Mouse (Mus musculus) CH12.LX (cell line): ENCODE measurements around the gene Tmx2. TPM values are rescaled to one million over a fixed set of nuclear protein-coding genes. Genes with fewer than 3 reads are reported as not detected.

Experiments used
- DNase-seq: peaks from one replicate; pipeline ENCODE4 v3.0.0-alpha.2; 2013; ENCODE audit errors: extremely low read depth
- H3K27ac ChIP-seq: 2 replicates; pipeline ENCODE4 v1.5.1; 2012; ENCODE audit warnings: low read depth, mild to moderate bottlenecking, control low read depth, moderate library complexity; ENCODE audit not compliant: insufficient read depth
- H3K27me3 ChIP-seq: replicated peaks from 2 replicates; pipeline ENCODE3; 2012; ENCODE audit warnings: inconsistent platforms
- H3K36me3 ChIP-seq, 2 experiments: replicated peaks in 1 of 2; 2 replicates each; pipeline versions ENCODE3 to v1.6.1; 2012; ENCODE audit warnings: inconsistent platforms in 1 of 2, low read length in 1 of 2, mild to moderate bottlenecking in 1 of 2, mixed read lengths in 1 of 2, moderate library complexity in 1 of 2; ENCODE audit not compliant: control insufficient read depth in 1 of 2, insufficient read depth in 1 of 2
- H3K4me1 ChIP-seq, 2 experiments: 2 replicates each; pipeline ENCODE4 v1.6.1; 2012; ENCODE audit warnings: inconsistent platforms in 1 of 2, moderate library complexity in 1 of 2; ENCODE audit not compliant: insufficient read depth in 2 of 2, control insufficient read depth in 1 of 2
- H3K4me2 ChIP-seq: 2 replicates; pipeline ENCODE4 v1.6.1; 2012; ENCODE audit warnings: low read depth, mild to moderate bottlenecking, control low read depth; ENCODE audit not compliant: poor library complexity, insufficient read depth, severe bottlenecking
- H3K4me3 ChIP-seq, 3 experiments: fragments of 150-350 bp in 1 of 3; sonication (generic) in 1 of 3; replicated peaks in 1 of 3; 2 replicates each; pipeline versions ENCODE3 to v1.5.1; 2011 to 2012; ENCODE audit warnings: low read depth in 2 of 3, low read length in 2 of 3, mild to moderate bottlenecking in 2 of 3, moderate library complexity in 2 of 3, control low read depth in 1 of 3, improper control_type of control experiment in 1 of 3, inconsistent platforms in 1 of 3, mixed read lengths in 1 of 3; ENCODE audit not compliant: poor library complexity in 1 of 3
- H3K79me2 ChIP-seq: replicated peaks from 2 replicates; pipeline ENCODE4 v1.6.1; 2012; ENCODE audit warnings: mild to moderate bottlenecking, moderate library complexity; ENCODE audit not compliant: control insufficient read depth, poor library complexity, insufficient read depth, severe bottlenecking; ENCODE audit errors: extremely low read depth
- H3K9ac ChIP-seq: 2 replicates; pipeline ENCODE4 v1.6.1; 2012; ENCODE audit warnings: low read depth, mild to moderate bottlenecking, control low read depth, moderate library complexity; ENCODE audit not compliant: insufficient read depth
- H3K9me3 ChIP-seq: replicated peaks from 2 replicates; pipeline ENCODE3; 2012; ENCODE audit warnings: low read length, inconsistent platforms, mixed read lengths
- CHD1 ChIP-seq: IDR thresholded peaks from 2 replicates; pipeline ENCODE4 v1.6.1; 2012; ENCODE audit warnings: low read depth, low read length, improper control_type of control experiment, inconsistent platforms
- CHD2 ChIP-seq: IDR thresholded peaks from 2 replicates; pipeline ENCODE4 v1.6.1; 2011; ENCODE audit warnings: low read length, improper control_type of control experiment
- E2F4 ChIP-seq: IDR thresholded peaks from 2 replicates; pipeline ENCODE4 v1.6.1; 2011; ENCODE audit warnings: low read depth, low read length, improper control_type of control experiment; ENCODE audit not compliant: insufficient replicate concordance
- ELF1 ChIP-seq: IDR thresholded peaks from 2 replicates; pipeline ENCODE4 v1.6.1; 2014; ENCODE audit warnings: low read depth, mild to moderate bottlenecking, inconsistent platforms, low read length, improper control_type of control experiment
- ETS1 ChIP-seq: conservative IDR thresholded peaks from 2 replicates; pipeline ENCODE4 v1.6.1; 2012; ENCODE audit warnings: low read depth, mild to moderate bottlenecking, inconsistent platforms, low read length, improper control_type of control experiment, moderate library complexity
- JUN ChIP-seq: IDR thresholded peaks from 2 replicates; pipeline ENCODE4 v1.6.1; 2011; ENCODE audit warnings: low read depth, mild to moderate bottlenecking, low read length, improper control_type of control experiment, moderate library complexity; ENCODE audit not compliant: insufficient read depth
- NELFE ChIP-seq: IDR thresholded peaks from 2 replicates; pipeline ENCODE4 v1.6.1; 2011; ENCODE audit warnings: low read depth, low read length, improper control_type of control experiment
- RCOR1 ChIP-seq: conservative IDR thresholded peaks from 2 replicates; pipeline ENCODE4 v1.6.1; 2012; ENCODE audit warnings: low read depth, mild to moderate bottlenecking, inconsistent platforms, low read length, improper control_type of control experiment
- TCF12 ChIP-seq: IDR thresholded peaks from 2 replicates; pipeline ENCODE4 v1.6.1; 2014; ENCODE audit warnings: low read depth, mild to moderate bottlenecking, inconsistent platforms, low read length, improper control_type of control experiment
- UBTF ChIP-seq: IDR thresholded peaks from 2 replicates; pipeline ENCODE4 v1.6.1; 2012; ENCODE audit warnings: low read depth, mild to moderate bottlenecking, inconsistent platforms, low read length, improper control_type of control experiment, moderate library complexity
- ZC3H11A ChIP-seq: IDR thresholded peaks from 2 replicates; pipeline ENCODE4 v1.6.1; 2012; ENCODE audit warnings: low read depth, mild to moderate bottlenecking, inconsistent platforms, low read length, improper control_type of control experiment
- ZKSCAN1 ChIP-seq: IDR thresholded peaks from 2 replicates; pipeline ENCODE4 v1.6.1; 2012; ENCODE audit warnings: low read depth, inconsistent platforms, low read length, improper control_type of control experiment, borderline replicate concordance
- ZMIZ1 ChIP-seq: IDR thresholded peaks from 2 replicates; pipeline ENCODE4 v1.6.1; 2012; ENCODE audit warnings: low read depth, mild to moderate bottlenecking, inconsistent platforms, low read length, improper control_type of control experiment
- ZNF384 ChIP-seq: IDR thresholded peaks from 2 replicates; pipeline ENCODE4 v1.6.1; 2012; ENCODE audit warnings: low read depth, low read length, improper control_type of control experiment, inconsistent platforms
- dilution Hi-C: fragments of 300-500 bp; cut with MboI; formaldehyde crosslinking; loops from 2 replicates; pipeline ENCODE4 v1.14.3; 2020; ENCODE audit warnings: low sequenced_read_pairs; ENCODE audit not compliant: extremely low pct_unique_long_range_greater_than_20kb, extremely low pct_ligation_motif_present
- in situ Hi-C: fragments of 300-500 bp; cut with MboI; formaldehyde crosslinking; loops from 3 replicates; pipeline ENCODE4 v1.14.3; 2019; ENCODE audit warnings: low sequenced_read_pairs, low pct_ligation_motif_present, low pct_unique_long_range_greater_than_20kb, mixed read lengths
- polyA plus RNA-seq: library from polyadenylated mRNA; unstranded; fragments of >175 nt; gene quantifications from 2 replicates; pipeline ENCODE4 v1.2.1, GENCODE M21; 2012; ENCODE audit warnings: low read depth; ENCODE audit not compliant: insufficient read length
- total RNA-seq, 2 experiments: library from RNA; depleted of rRNA; stranded (reverse); fragments of 300-350 nt in 1 of 2; fragments of >200 nt in 1 of 2; gene quantifications; 2 replicates each; pipeline ENCODE4 v1.2.3; 2012 to 2014

The Tmx2 gene
- total and polyA plus RNA-seq, 3 experiments = 68.1 to 76.5 (median 70.4) TPM

- dilution Hi-C loops = no loop called here
Observed at GRCm38 (mm10) chr2:84688080-84688844, 9.3 kb upstream of the Tmx2 start.

DNA sequence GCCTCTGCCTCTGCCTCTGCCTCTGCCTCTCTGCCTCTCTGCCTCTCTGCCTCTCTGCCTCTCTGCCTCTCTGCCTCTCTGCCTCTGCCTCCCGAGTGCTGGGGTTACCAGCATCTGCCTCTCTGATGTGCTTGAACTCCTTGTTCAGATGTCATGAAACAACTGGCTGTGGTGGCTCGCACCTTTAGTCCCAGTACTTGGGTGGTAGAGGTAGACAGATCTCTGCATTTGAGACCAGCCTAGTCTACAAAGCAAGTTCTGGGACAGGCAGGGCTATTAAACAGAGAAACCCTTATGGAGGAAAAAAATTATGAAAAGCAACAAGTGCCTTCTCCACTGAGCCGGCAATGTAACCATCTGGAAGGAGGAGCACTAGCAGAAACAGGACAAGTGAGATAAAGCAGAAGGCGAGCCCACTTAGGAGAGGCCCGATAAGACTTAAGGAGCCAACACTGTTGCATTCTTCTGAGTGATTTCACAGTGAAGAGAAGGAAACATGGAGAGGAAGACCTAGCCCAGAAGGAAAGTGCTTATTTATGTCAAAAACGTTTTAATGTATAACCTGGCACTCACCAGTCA lies 3.8 kb upstream of the Tmx2 start:
- no peak overlapping the region for H3K9ac ChIP-seq
- H3K4me1 ChIP-seq = peaks cover 0 to 10% of the 10 kb centered on the region in 2 experiments; a peak in 2 of 4 replicates
- DNase-seq = no peak
- dilution Hi-C loops (no loop called here), in situ Hi-C loops (no loop called here)
- H3K9me3 ChIP-seq = no peaks in the 10 kb centered on the region
- H3K79me2 ChIP-seq = peaks cover 11% of the 10 kb centered on the region
- no peak overlapping the region for H3K4me2 ChIP-seq
- H3K27me3 ChIP-seq = no peaks in the 10 kb centered on the region
- no peak overlapping the region for H3K27ac ChIP-seq
- H3K4me3 ChIP-seq = no peak overlapping the region
- H3K36me3 ChIP-seq = peaks cover 18 to 56% of the 10 kb centered on the region in 2 experiments
- TF ChIP-seq RCOR1 (no peak), CHD2 (no peak), ZC3H11A (no peak), NELFE (no peak), ELF1 (no peak), ETS1 (no peak), TCF12 (no peak), ZKSCAN1 (no peak), UBTF (no peak), ZMIZ1 (no peak), CHD1 (no peak), E2F4 (no peak)
- TF ChIP-seq, all 38 proteins: peak for 0

More at GRCm38 (mm10) chr2:84688080-84688844, 9.3 kb upstream of the Tmx2 start:
- H3K9me3 ChIP-seq = no peaks in the 10 kb centered on the region
- H3K79me2 ChIP-seq = 0 out of 2 replicates have a peak, but pooled peaks cover 2% of the 10 kb centered on the region
- H3K9ac ChIP-seq = no peak overlapping the region
- no peak overlapping the region for H3K4me3 ChIP-seq
- in situ Hi-C loops = no loop called here
- H3K4me1 ChIP-seq = peaks cover 0 to 4% of the 10 kb centered on the region in 2 experiments; a peak in 1 of 4 replicates
- no peaks in the 10 kb centered on the region for H3K27me3 ChIP-seq
- peaks cover 59 to 89% of the 10 kb centered on the region in 2 experiments for H3K36me3 ChIP-seq
- no peak overlapping the region for H3K4me2 ChIP-seq
- TF ChIP-seq ZNF384 = no peak
- no peak for TF ChIP-seq JUN
- no peak overlapping the region for H3K27ac ChIP-seq
- no peak for DNase-seq
